Mouse (Mus musculus) stomach, embryonic 16.5 days (tissue): ENCODE measurements at regions not wholly inside any gene's neighbourhood (a gene's known extent, or its start where the extent isn't known, plus 50 kb on each side); places are given as distances from the start of the nearest gene placed in this dataset.

Experiments used
- ATAC-seq: fragments of 200-750 bp; cut with Nextera tagmentation; 2 replicates; pipeline ENCODE4 v1.8.0; 2017; ENCODE audit warnings: moderate number of reproducible peaks, moderate TSS enrichment; ENCODE audit not compliant: insufficient read depth, low FRiP score
- H3K27ac ChIP-seq: fragments of 300-500 bp; sonication (generic); 2 replicates; pipeline ENCODE4 v1.5.1; 2014; ENCODE audit warnings: low read length
- H3K27me3 ChIP-seq: fragments of 300-500 bp; sonication (generic); 2 replicates; pipeline ENCODE4 v1.6.1; 2014; ENCODE audit warnings: low read length, control low read depth, mixed read lengths; ENCODE audit not compliant: control insufficient read depth, insufficient read depth
- H3K36me3 ChIP-seq: fragments of 300-500 bp; sonication (generic); 2 replicates; pipeline ENCODE4 v1.6.1; 2014; ENCODE audit warnings: low read length; ENCODE audit not compliant: control insufficient read depth, insufficient read depth
- H3K4me1 ChIP-seq: fragments of 300-500 bp; sonication (generic); 2 replicates; pipeline ENCODE4 v1.6.1; 2014; ENCODE audit warnings: low read length, control low read depth, mixed read lengths; ENCODE audit not compliant: control insufficient read depth, insufficient read depth
- H3K4me2 ChIP-seq: fragments of 300-500 bp; sonication (generic); 2 replicates; pipeline ENCODE4 v1.6.1; 2014; ENCODE audit warnings: low read depth, low read length, mixed read lengths
- H3K4me3 ChIP-seq: fragments of 300-500 bp; sonication (generic); replicated peaks from 2 replicates; pipeline ENCODE4 v1.5.1; 2014; ENCODE audit warnings: mild to moderate bottlenecking, low read length
- H3K9ac ChIP-seq: fragments of 300-500 bp; sonication (generic); 2 replicates; pipeline ENCODE4 v1.6.1; 2014; ENCODE audit warnings: low read length
- H3K9me3 ChIP-seq: fragments of 300-500 bp; sonication (generic); replicated peaks from 2 replicates; pipeline ENCODE4 v1.6.1; 2016; ENCODE audit warnings: low read length, control low read depth; ENCODE audit not compliant: control insufficient read depth
- WGBS: fragments of 180-500 bp; shearing (Covaris S2); extraction: QIAGEN DNeasy Blood & Tissue Kit; methylation state at CpG from one replicate; pipeline ENCODE4 v1.1.7; 2014; 5-methylcytosine and 5-hydroxymethylcytosine counted together

GRCm38 (mm10) chr1:154089815-154090214 is 111.2 kb upstream of the Zfp648 start:
- H3K9me3 ChIP-seq: no peaks in the 10 kb centered on the region
- no peak overlapping the region for H3K27ac ChIP-seq
- no peaks in the 10 kb centered on the region for H3K27me3 ChIP-seq
- no peaks in the 10 kb centered on the region for H3K4me1 ChIP-seq
- H3K36me3 ChIP-seq: no peaks in the 10 kb centered on the region
- no peak overlapping the region for H3K4me3 ChIP-seq
- no peak; the same call in 1 of the 2 replicates for ATAC-seq
- no peak overlapping the region for H3K4me2 ChIP-seq
- 79% methylated on average over 3 of the region's 3 CpGs for WGBS
- H3K9ac ChIP-seq: no peak overlapping the region

GRCm38 (mm10) chr1:154090521-154091490 is 110.2 kb upstream of the Zfp648 start:
- H3K4me1 ChIP-seq: no peaks in the 10 kb centered on the region
- ATAC-seq: no peak
- no peaks in the 10 kb centered on the region for H3K27me3 ChIP-seq
- no peak overlapping the region for H3K4me3 ChIP-seq
- H3K4me2 ChIP-seq: no peak overlapping the region
- H3K9ac ChIP-seq: no peak overlapping the region
- no peak overlapping the region for H3K27ac ChIP-seq
- no peaks in the 10 kb centered on the region for H3K36me3 ChIP-seq
- H3K9me3 ChIP-seq: no peaks in the 10 kb centered on the region
- WGBS: 52% methylated on average over 7 of the region's 7 CpGs

GRCm38 (mm10) chr1:154093549-154093948 is 107.4 kb upstream of the Zfp648 start:
- Histone ChIP-seq H3K9ac (no peak overlapping the region), H3K4me3 (no peak overlapping the region), H3K27me3 (no peaks in the 10 kb centered on the region), H3K36me3 (no peaks in the 10 kb centered on the region), H3K4me2 (no peak overlapping the region), H3K4me1 (no peaks in the 10 kb centered on the region), H3K9me3 (no peaks in the 10 kb centered on the region), H3K27ac (no peak overlapping the region)
- 60% methylated on average over 4 of the region's 4 CpGs for WGBS
- no peak for ATAC-seq

GRCm38 (mm10) chr1:154094357-154094756 is 106.6 kb upstream of the Zfp648 start:
- ATAC-seq: no peak
- H3K4me2 ChIP-seq: no peak overlapping the region
- no peaks in the 10 kb centered on the region for H3K36me3 ChIP-seq
- H3K4me3 ChIP-seq: no peak overlapping the region
- H3K9me3 ChIP-seq: no peaks in the 10 kb centered on the region
- H3K4me1 ChIP-seq: no peaks in the 10 kb centered on the region
- no peak overlapping the region for H3K9ac ChIP-seq
- 55% methylated on average over 5 of the region's 5 CpGs for WGBS
- no peaks in the 10 kb centered on the region for H3K27me3 ChIP-seq
- no peak overlapping the region for H3K27ac ChIP-seq

DNA sequence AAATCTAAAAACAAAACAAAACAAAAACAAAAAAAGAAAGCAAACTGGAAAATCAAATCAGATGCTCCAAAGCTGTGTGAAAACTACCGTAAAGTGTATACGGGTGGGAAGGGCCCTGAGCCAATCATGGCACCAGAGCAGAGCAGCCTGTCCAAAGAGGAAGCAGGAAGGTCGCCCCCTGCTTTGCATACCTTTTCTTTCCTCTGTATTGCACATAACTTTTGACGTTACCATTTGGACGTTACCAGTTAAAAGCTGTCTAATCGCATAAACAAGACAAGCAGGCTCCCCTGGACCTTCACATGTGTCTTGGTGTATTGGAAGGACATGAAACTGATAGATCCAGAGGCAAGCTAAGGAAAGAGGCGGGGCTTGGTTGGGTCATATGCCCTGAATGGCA is 104.9 kb upstream of the Zfp648 start:
- Histone ChIP-seq H3K36me3 (no peaks in the 10 kb centered on the region), H3K4me2 (no peak overlapping the region), H3K27ac (no peak overlapping the region), H3K4me3 (no peak overlapping the region), H3K9me3 (no peaks in the 10 kb centered on the region), H3K4me1 (no peaks in the 10 kb centered on the region), H3K27me3 (no peaks in the 10 kb centered on the region), H3K9ac (no peak overlapping the region)
- no peak for ATAC-seq
- WGBS: 77% methylated on average over 7 of the region's 7 CpGs

- H3K4me2 ChIP-seq: no peak overlapping the region
- no peaks in the 10 kb centered on the region for H3K36me3 ChIP-seq
- WGBS: 95% methylated on average over 2 of the region's 2 CpGs
- ATAC-seq: no peak
- no peak overlapping the region for H3K9ac ChIP-seq
- no peak overlapping the region for H3K27ac ChIP-seq
- H3K4me1 ChIP-seq: no peaks in the 10 kb centered on the region; the same call in 1 of the 2 replicates
- H3K9me3 ChIP-seq: no peaks in the 10 kb centered on the region
- no peaks in the 10 kb centered on the region for H3K27me3 ChIP-seq
- H3K4me3 ChIP-seq: no peak overlapping the region
Measured at GRCm38 (mm10) chr1:154096911-154097310, 104.1 kb upstream of the Zfp648 start.

DNA sequence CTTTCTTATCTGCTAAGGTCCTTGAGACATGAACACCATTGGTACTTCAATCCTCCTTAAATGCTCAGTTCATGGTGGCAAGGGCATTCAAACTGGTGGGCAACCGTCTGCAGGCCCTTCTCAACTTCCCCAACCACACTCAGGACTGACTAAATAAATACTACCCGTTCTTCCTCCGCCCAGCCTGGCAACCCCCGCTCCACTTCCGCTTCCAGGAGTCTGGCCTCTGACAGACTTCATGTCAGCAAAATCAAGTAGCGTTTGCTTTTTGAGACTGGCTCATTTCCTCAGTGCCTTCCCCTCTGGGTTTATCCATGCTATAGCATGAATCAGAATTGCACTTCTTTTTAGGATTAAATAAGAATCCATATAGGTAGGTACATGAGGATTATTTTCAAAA is 103.3 kb upstream of the Zfp648 start:
- Histone ChIP-seq H3K27ac (peak overlapping the region; percentile 46; the same call in 1 of the 2 replicates), H3K4me1 (peaks cover under 1% of the 10 kb centered on the region), H3K4me3 (no peak overlapping the region), H3K27me3 (no peaks in the 10 kb centered on the region), H3K9ac (no peak overlapping the region), H3K4me2 (no peak overlapping the region), H3K9me3 (no peaks in the 10 kb centered on the region), H3K36me3 (no peaks in the 10 kb centered on the region)
- 22% methylated on average over 6 of the region's 6 CpGs for WGBS
- ATAC-seq: no peak

- Histone ChIP-seq H3K4me3 (no peak overlapping the region), H3K4me1 (peaks cover 6% of the 10 kb centered on the region), H3K9me3 (no peaks in the 10 kb centered on the region), H3K36me3 (no peaks in the 10 kb centered on the region), H3K27ac (peak overlapping the region; percentile 16; the same call in 1 of the 2 replicates), H3K9ac (no peak overlapping the region), H3K27me3 (no peaks in the 10 kb centered on the region), H3K4me2 (no peak overlapping the region)
- no peak for ATAC-seq
- WGBS: 78% methylated on average over 3 of the region's 3 CpGs
Measured at GRCm38 (mm10) chr1:154100556-154100955, 100.4 kb upstream of the Zfp648 start.

DNA sequence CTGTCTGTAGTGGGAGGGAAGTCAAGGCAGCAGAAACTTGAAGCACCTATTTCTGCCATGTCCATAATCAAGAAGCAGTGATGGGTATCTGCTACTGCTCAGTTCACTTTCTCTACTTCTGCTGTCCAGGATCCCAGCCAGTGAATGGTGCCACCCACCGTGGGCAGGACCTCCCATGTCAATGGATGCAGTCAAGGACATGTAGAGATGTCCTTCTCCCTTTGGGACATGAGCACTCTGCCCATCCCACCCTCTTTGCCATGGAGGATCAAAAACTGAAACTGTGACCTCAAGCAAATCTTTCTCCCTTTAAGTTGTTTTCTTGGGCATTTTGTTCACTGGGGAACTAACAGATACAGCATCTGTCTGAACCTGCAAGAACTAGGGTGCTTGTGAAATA is 99.6 kb upstream of the Zfp648 start:
- H3K27ac ChIP-seq: no peak overlapping the region
- peaks cover 6% of the 10 kb centered on the region for H3K4me1 ChIP-seq
- WGBS: 90% methylated on average over 1 of the region's 1 CpGs
- no peak overlapping the region for H3K4me3 ChIP-seq
- ATAC-seq: no peak
- H3K36me3 ChIP-seq: no peaks in the 10 kb centered on the region
- no peak overlapping the region for H3K4me2 ChIP-seq
- no peaks in the 10 kb centered on the region for H3K9me3 ChIP-seq
- H3K27me3 ChIP-seq: no peaks in the 10 kb centered on the region
- H3K9ac ChIP-seq: no peak overlapping the region
